Mouse (Mus musculus) liver (tissue): ENCODE measurements around the gene Traf7.

Experiments
- DNase-seq: peaks from one replicate; pipeline ENCODE4 v3.0.0-alpha.2; 2020; ENCODE audit warnings: mixed read lengths

Traf7 gene

GRCm38 (mm10) chr17:24476022-24476776 is 51.5 kb downstream of the Traf7 start:
- DNase-seq, result no peak

- no peak for DNase-seq
Observed at GRCm38 (mm10) chr17:24475586-24475985, 52.2 kb downstream of the Traf7 start.

GRCm38 (mm10) chr17:24474557-24474956 is 53.2 kb downstream of the Traf7 start:
- no peak for DNase-seq

- DNase-seq, result no peak
Observed at GRCm38 (mm10) chr17:24473612-24474275, 54.0 kb downstream of the Traf7 start, which contains the start of gene Bricd5. Bricd5 (plus strand) TSS chr17:24473884.

- no peak for DNase-seq
Observed at GRCm38 (mm10) chr17:24472512-24472911, 55.2 kb downstream of the Traf7 start.

GRCm38 (mm10) chr17:24470701-24471527 is 56.8 kb downstream of the Traf7 start:
- peak; percentile 56 for DNase-seq

- peak; percentile 99 for DNase-seq
Observed at GRCm38 (mm10) chr17:24469910-24470602, 57.7 kb downstream of the Traf7 start, which contains the start of the genes E4f1 and Pgp. E4f1 (minus strand) TSS chr17:24470313. Pgp (plus strand) TSS chr17:24470392.

- DNase-seq, result no peak
Observed at GRCm38 (mm10) chr17:24469336-24469909, 58.3 kb downstream of the Traf7 start.

GRCm38 (mm10) chr17:24468636-24469246 is 59.0 kb downstream of the Traf7 start:
- no peak for DNase-seq

GRCm38 (mm10) chr17:24463374-24464133 is 64.2 kb downstream of the Traf7 start:
- DNase-seq, result no peak

GRCm38 (mm10) chr17:24462932-24463331 is 64.8 kb downstream of the Traf7 start:
- no peak for DNase-seq

GRCm38 (mm10) chr17:24461580-24461979 is 66.2 kb downstream of the Traf7 start:
- peak; percentile 35 for DNase-seq
